Mouse (Mus musculus): ENCODE measurements around the gene Nol3.

DNA sequence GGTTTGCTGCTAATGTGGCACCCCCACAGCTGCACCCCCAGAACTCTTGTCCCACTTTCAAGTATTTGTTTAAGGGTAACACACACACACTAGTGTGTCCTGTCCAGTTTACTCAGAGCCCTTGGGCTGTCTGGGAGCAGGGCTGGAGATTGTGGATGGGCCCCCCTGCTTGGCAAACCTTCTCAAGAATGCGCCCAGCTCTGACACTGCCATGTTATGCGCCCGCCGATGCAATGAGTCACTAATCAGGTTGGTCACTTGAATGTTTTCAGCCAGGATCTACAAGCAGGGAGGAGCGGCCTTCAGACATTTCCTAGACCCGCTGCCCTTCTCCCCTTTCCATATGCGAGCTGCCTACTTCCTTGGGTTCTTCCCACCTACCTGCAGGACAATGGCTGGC lies 16.5 kb downstream of the Nol3 start:
- no peak for TF ChIP-seq CTCF (IDR thresholded peaks at IDR 0.05; ENCODE audit: extremely low read depth, insufficient read depth, low read length)
- TF ChIP-seq POLR2A (IDR thresholded peaks at IDR 0.05; ENCODE audit: extremely low read depth, insufficient read depth, low read length), result no peak
